Mouse (Mus musculus) ES-E14 (cell line): ENCODE measurements at regions not wholly inside any gene's neighbourhood (a gene's known extent, or its start where the extent isn't known, plus 50 kb on each side); places are given as distances from the start of the nearest gene placed in this dataset.

ENCODE experiments used
- CHD2 ChIP-seq: IDR thresholded peaks from 2 replicates; pipeline ENCODE4 v1.6.1; 2014; ENCODE audit warnings: mild to moderate bottlenecking, low read depth, low read length, inconsistent platforms
- HCFC1 ChIP-seq: IDR thresholded peaks from 2 replicates; pipeline ENCODE4 v1.6.1; 2012; ENCODE audit warnings: low read length, inconsistent platforms, borderline replicate concordance; ENCODE audit not compliant: insufficient read depth
- MAFK ChIP-seq: IDR thresholded peaks from 2 replicates; pipeline ENCODE4 v1.6.1; 2014; ENCODE audit warnings: mild to moderate bottlenecking, low read depth, low read length, inconsistent platforms; ENCODE audit not compliant: insufficient read depth
- ZC3H11A ChIP-seq: IDR thresholded peaks from 2 replicates; pipeline ENCODE4 v1.6.1; 2012; ENCODE audit warnings: low read depth, mild to moderate bottlenecking, inconsistent platforms, low read length, borderline replicate concordance
- ZNF384 ChIP-seq: IDR thresholded peaks from 2 replicates; pipeline ENCODE4 v1.6.1; 2012; ENCODE audit warnings: low read depth, low read length, inconsistent platforms

DNA sequence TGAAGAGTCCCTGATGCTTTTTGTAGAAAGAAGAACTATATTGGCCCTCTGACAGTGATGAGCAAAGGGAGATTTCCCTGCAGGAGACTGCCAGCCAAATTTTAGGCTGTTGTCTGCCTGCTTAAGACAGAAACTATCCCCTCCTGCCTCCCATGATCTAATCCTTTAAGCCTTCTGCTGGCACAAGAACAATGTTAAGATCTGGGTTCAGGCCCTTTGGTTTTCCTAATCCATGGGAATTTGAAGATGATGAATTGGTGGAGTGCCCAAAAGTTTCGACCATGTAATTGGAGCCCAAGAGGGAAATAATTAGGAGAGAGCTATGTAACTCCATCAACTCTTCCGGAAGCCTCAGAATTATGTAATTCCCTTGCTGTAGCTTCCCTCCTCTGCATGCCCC, 120.8 kb upstream of the Plcb4 start:
- no peak for TF ChIP-seq ZNF384
- TF ChIP-seq MAFK: no peak
- TF ChIP-seq HCFC1: no peak
- TF ChIP-seq ZC3H11A: no peak
- no peak for TF ChIP-seq CHD2
